In genomic region chr17:80062620-80063010, GRCm38 (mm10) we compare ENCODE assay signal across 8 mouse cellular contexts. TPM values are rescaled to one million over a fixed set of nuclear protein-coding genes. Genes with fewer than 3 reads are reported as not detected.
A peak's percentile ranks its signal among the peaks of the same experiment; 100 is the strongest.
DNase-seq lines count a peak whose midpoint lies in the region; ATAC-seq lines count a peak whose summit lies in the region.

No protein-coding gene starts in this region.

- H3K9ac ChIP-seq in hindbrain, embryonic 16.5 days (ENCODE audit: low read depth, low read length): peak overlapping the region; percentile 94
- peak overlapping the region; percentile 99 for H3K9ac ChIP-seq in midbrain, embryonic 11.5 days (ENCODE audit: low read length)

- H3K4me3 ChIP-seq in hindbrain, embryonic 16.5 days (ENCODE audit: low read length): peak overlapping the region; percentile 99
- peak overlapping the region; percentile 99 for H3K4me3 ChIP-seq in midbrain, embryonic 11.5 days (ENCODE audit: low read depth, low read length)

- peak; percentile 50; the same call in 1 of the 2 replicates for ATAC-seq in hindbrain, embryonic 16.5 days
- ATAC-seq in midbrain, embryonic 11.5 days (ENCODE audit: low FRiP score): peak; percentile 43; the same call in 1 of the 2 replicates

- H3K4me2 ChIP-seq in hindbrain, embryonic 16.5 days (ENCODE audit: low read length): peak overlapping the region; percentile 62
- H3K4me2 ChIP-seq in midbrain, embryonic 11.5 days: peak overlapping the region; percentile 86

- no peaks in the 10 kb centered on the region for H3K27me3 ChIP-seq in hindbrain, embryonic 16.5 days (replicated peaks; ENCODE audit: control insufficient read depth, insufficient read depth, low read length)
- H3K27me3 ChIP-seq in midbrain, embryonic 11.5 days (ENCODE audit: control insufficient read depth, insufficient read depth, low read length): no peaks in the 10 kb centered on the region

- 2% methylated on average over 15 of the region's 15 CpGs for WGBS in hindbrain, embryonic 16.5 days
- WGBS in midbrain, embryonic 11.5 days: 3% methylated on average over 15 of the region's 15 CpGs

- peak; percentile 35 to 38 for DNase-seq in adrenal gland, postnatal 36 days
- no peak for DNase-seq in adrenal gland, postnatal 14 days
- DNase-seq in spleen, postnatal 4 days (ENCODE audit: low spot score in 2 of 2): peak; percentile 37 to 73
- no peak for DNase-seq in spleen, adult 18-20 months
- no peak for DNase-seq in midbrain, embryonic 11.5 days (ENCODE audit: low spot score, missing footprints)
- no peak for DNase-seq in right cerebral cortex, postnatal 10 days (ENCODE audit: low spot score in 2 of 2)
- no peak for DNase-seq in frontal cortex, adult 2 months (ENCODE audit: extremely low spot score in 1 of 2, low spot score in 1 of 2)

- peak overlapping the region; percentile 100 for H3K27ac ChIP-seq in hindbrain, embryonic 16.5 days (ENCODE audit: low read depth, low read length)
- H3K27ac ChIP-seq in midbrain, embryonic 11.5 days (ENCODE audit: low read depth, low read length): peak overlapping the region; percentile 98

- H3K36me3 ChIP-seq in hindbrain, embryonic 16.5 days (ENCODE audit: control insufficient read depth, insufficient read depth, low read length): no peaks in the 10 kb centered on the region
- H3K36me3 ChIP-seq in midbrain, embryonic 11.5 days (ENCODE audit: control insufficient read depth, insufficient read depth, low read length): no peaks in the 10 kb centered on the region

- H3K9me3 ChIP-seq in hindbrain, embryonic 16.5 days (ENCODE audit: control insufficient read depth, low read length): no peaks in the 10 kb centered on the region
- no peaks in the 10 kb centered on the region for H3K9me3 ChIP-seq in midbrain, embryonic 11.5 days (ENCODE audit: control insufficient read depth, low read length)

- peaks cover 19% of the 10 kb centered on the region for H3K4me1 ChIP-seq in hindbrain, embryonic 16.5 days (ENCODE audit: control insufficient read depth, insufficient read depth, low read depth, low read length)
- peaks cover 9% of the 10 kb centered on the region for H3K4me1 ChIP-seq in midbrain, embryonic 11.5 days (ENCODE audit: control insufficient read depth, insufficient read depth, low read length)

RNA-seq across cellular contexts. Expression of gene Hnrnpll, which starts 0.5 kb away (rescaled TPM):
- total RNA-seq in adrenal gland, postnatal 36 days (2021): 10 to 100 TPM; 45.7 to 51.8 TPM
- 50.6 and 54.1 TPM in 2 replicates for total RNA-seq in adrenal gland, postnatal 14 days (2021)
- 46.2 and 48.0 TPM in 2 replicates for polyA plus RNA-seq in hindbrain, embryonic 16.5 days (2015; fragmentation: Nextera tagmentation; extraction: Ambion mirVana)
- 130 and 132 TPM in 2 replicates for polyA plus RNA-seq in midbrain, embryonic 11.5 days (2014; fragmentation: Nextera tagmentation; extraction: Ambion mirVana)
- polyA plus RNA-seq in frontal cortex, adult 2 months (2012; rRNA removed): 50.8 and 58.0 TPM in 2 replicates

Comparison
In these comparisons a context has a peak if more than half of its experiments do, and no peak if none do; other contexts are left out.
1. DNase-seq: peak in adrenal gland, postnatal 36 days (2 of 2) and spleen, postnatal 4 days (2 of 2); none in adrenal gland, postnatal 14 days (single experiment), spleen, adult 18-20 months (0 of 2), midbrain, embryonic 11.5 days (single experiment), right cerebral cortex, postnatal 10 days (0 of 2) and frontal cortex, adult 2 months (0 of 2).